26 mouse cellular contexts compared by ENCODE assay signal in genomic region chr8:116543366-116543765, GRCm38 (mm10). TPM values are rescaled to one million over a fixed set of nuclear protein-coding genes. Genes with fewer than 3 reads are reported as not detected.
DNase-seq lines count a peak whose midpoint lies in the region; ATAC-seq and TF ChIP-seq lines count a peak whose summit lies in the region.
"Had no signal": no experiment of that assay in that cellular context is flagged by ENCODE, and none has a peak within 500 bp of the region (broad histone marks: within the 10 kb centered on the region; RNA-seq: fewer than 3 reads in every experiment).

No protein-coding gene starts in this region.

- 82% methylated on average over 1 of the region's 1 CpGs for WGBS in cerebellum, adult 2 months
- 56% methylated on average over 1 of the region's 1 CpGs for WGBS in heart, adult 2 months
- WGBS in liver, embryonic 11.5 days, result 66% methylated on average over 1 of the region's 1 CpGs

- no peak for TF ChIP-seq POLR2A in cerebellum, adult 2 months (IDR thresholded peaks at IDR 0.05; ENCODE audit: borderline replicate concordance, insufficient read depth, low read length)
- no peak for TF ChIP-seq POLR2A in heart, adult 2 months (IDR thresholded peaks at IDR 0.05; ENCODE audit: insufficient read depth, low read depth, low read length)

- no peak for TF ChIP-seq CTCF in cerebellum, adult 2 months (IDR thresholded peaks at IDR 0.05; ENCODE audit: borderline replicate concordance, insufficient read depth, low read depth, low read length)
- TF ChIP-seq CTCF in heart, adult 2 months (IDR thresholded peaks at IDR 0.05), result no peak

- H3K9ac ChIP-seq in heart, adult 2 months (ENCODE audit: low read depth, low read length), result no peak overlapping the region
- no peak overlapping the region for H3K9ac ChIP-seq in liver, embryonic 11.5 days (ENCODE audit: low read depth, low read length)
- H3K9ac ChIP-seq: embryonic facial prominence, embryonic 13.5 days; embryonic facial prominence, embryonic 15.5 days; forebrain, embryonic 12.5 days had no signal

- intact Hi-C loops in heart, adult 2 months (cut with DNase I), result loop anchor here (10.0 kb wide), 1 partner anchor 211 kb away; no protein-coding TSS in a partner anchor
- intact Hi-C loops in heart, postnatal 10 days (cut with DNase I), result loop anchor here (2.0 kb wide), 1 partner anchor 35 kb away; no protein-coding TSS in a partner anchor

- peak overlapping the region; percentile 91 for H3K27ac ChIP-seq in cerebellum, adult 2 months (ENCODE audit: insufficient read depth, low read length)
- H3K27ac ChIP-seq in heart, adult 2 months, result peak overlapping the region; percentile 23
- H3K27ac ChIP-seq in liver, embryonic 11.5 days (ENCODE audit: low read depth, low read length), result no peak overlapping the region
- H3K27ac ChIP-seq: embryonic facial prominence, embryonic 13.5 days; embryonic facial prominence, embryonic 15.5 days; forebrain, embryonic 10.5 days; forebrain, embryonic 12.5 days had no signal

- H3K9me3 ChIP-seq in liver, embryonic 11.5 days (ENCODE audit: control insufficient read depth, low read length), result no peaks in the 10 kb centered on the region
- H3K9me3 ChIP-seq: embryonic facial prominence, embryonic 13.5 days; embryonic facial prominence, embryonic 15.5 days; forebrain, embryonic 10.5 days; forebrain, embryonic 12.5 days had no signal

- H3K4me3 ChIP-seq in cerebellum, adult 2 months (replicated peaks; ENCODE audit: insufficient read depth, low read depth, low read length), result no peak overlapping the region
- H3K4me3 ChIP-seq in heart, adult 2 months, result no peak overlapping the region
- H3K4me3 ChIP-seq in liver, embryonic 11.5 days (ENCODE audit: low read depth, low read length), result no peak overlapping the region
- H3K4me3 ChIP-seq: embryonic facial prominence, embryonic 13.5 days; embryonic facial prominence, embryonic 15.5 days; erythroblast, embryonic 14.5 days; forebrain, embryonic 10.5 days; forebrain, embryonic 12.5 days had no signal

- no peaks in the 10 kb centered on the region for H3K36me3 ChIP-seq in heart, adult 2 months (ENCODE audit: control insufficient read depth, insufficient read depth, low read length)
- no peaks in the 10 kb centered on the region for H3K36me3 ChIP-seq in liver, embryonic 11.5 days (ENCODE audit: control insufficient read depth, insufficient read depth, low read length)
- H3K36me3 ChIP-seq: embryonic facial prominence, embryonic 13.5 days; embryonic facial prominence, embryonic 15.5 days; forebrain, embryonic 10.5 days; forebrain, embryonic 12.5 days; G1E had no signal

- no peak overlapping the region for H3K4me2 ChIP-seq in liver, embryonic 11.5 days
- H3K4me2 ChIP-seq: embryonic facial prominence, embryonic 13.5 days; embryonic facial prominence, embryonic 15.5 days; forebrain, embryonic 12.5 days had no signal

- DNase-seq in cerebellum, adult 2 months, result no peak
- no peak for DNase-seq in cerebellum, postnatal 25 days
- no peak for DNase-seq in heart, adult 2 months
- no peak for DNase-seq in heart, postnatal 10 days
- DNase-seq in liver, embryonic 11.5 days (ENCODE audit: low spot score), result no peak
- no peak for DNase-seq in kidney, postnatal 36 days
- DNase-seq: adrenal gland, adult 8-10 months; adrenal gland, postnatal 36 days; B cell, adult 2 months; embryo, embryonic 11 days had no signal

- no peak for TF ChIP-seq EP300 in heart, adult 2 months (IDR thresholded peaks at IDR 0.05; ENCODE audit: insufficient read depth, low read depth, low read length)

- peak; percentile 58 for ATAC-seq in megakaryocyte, adult 5-6 weeks (ENCODE audit: poor library complexity, severe bottlenecking)
- ATAC-seq in liver, embryonic 11.5 days (replicated peaks; ENCODE audit: low FRiP score), result no peak
- ATAC-seq: activated CD4-positive, CD25-positive, alpha-beta regulatory T cell, adult 4 months; CD4-positive, CD25-positive, alpha-beta regulatory T cell, adult 4 months; forebrain, embryonic 14.5 days; forebrain, embryonic 16.5 days; Patski had no signal

- H3K79me2 ChIP-seq in heart, adult 2 months (replicated peaks; ENCODE audit: control insufficient read depth, insufficient read depth, low read length), result no peaks in the 10 kb centered on the region

- H3K4me1 ChIP-seq in cerebellum, adult 2 months (ENCODE audit: control insufficient read depth, insufficient read depth, low read length), result peaks cover 15% of the 10 kb centered on the region; the same call in 1 of the 2 replicates
- H3K4me1 ChIP-seq in heart, adult 2 months (ENCODE audit: control insufficient read depth, insufficient read depth, low read length), result no peaks in the 10 kb centered on the region; the same call in 1 of the 2 replicates
- H3K4me1 ChIP-seq in liver, embryonic 11.5 days (replicated peaks; ENCODE audit: control insufficient read depth, insufficient read depth, low read length), result no peaks in the 10 kb centered on the region
- H3K4me1 ChIP-seq: embryonic facial prominence, embryonic 13.5 days; embryonic facial prominence, embryonic 15.5 days; forebrain, embryonic 12.5 days had no signal

- H3K27me3 ChIP-seq in cerebellum, adult 2 months (ENCODE audit: control insufficient read depth, insufficient read depth, low read length), result no peaks in the 10 kb centered on the region
- H3K27me3 ChIP-seq in heart, adult 2 months (ENCODE audit: control insufficient read depth, insufficient read depth, low read length), result no peaks in the 10 kb centered on the region
- no peaks in the 10 kb centered on the region for H3K27me3 ChIP-seq in liver, embryonic 11.5 days (replicated peaks; ENCODE audit: control insufficient read depth, insufficient read depth, low read length)
- H3K27me3 ChIP-seq: CH12.LX; embryonic facial prominence, embryonic 13.5 days; embryonic facial prominence, embryonic 15.5 days; forebrain, embryonic 12.5 days had no signal

RNA-seq across cellular contexts. Expression of gene Dynlrb2, which starts 38.6 kb away (rescaled TPM):
- polyA plus RNA-seq in cerebellum, adult 2 months (2012; rRNA removed), result 5.5 and 9.3 TPM in 2 replicates
- total RNA-seq in heart, adult 2 months (2021), result not detected
- 5.4 TPM in 1 of 2 replicates, not detected in the other for polyA plus RNA-seq in heart, adult 2 months (2012; rRNA removed)
- not detected for total RNA-seq in heart, postnatal 10 days (2021)
- total RNA-seq in megakaryocyte, adult 5-6 weeks (2015), result not detected in 2 replicates
- total RNA-seq in megakaryocyte, adult 5-6 weeks (2017), result not detected in 2 replicates
- not detected in 2 replicates for polyA plus RNA-seq in liver, embryonic 11.5 days (2014; fragmentation: Nextera tagmentation; extraction: Ambion mirVana)
- total RNA-seq: adrenal gland, adult 18-20 months; adrenal gland, postnatal 14 days; adrenal gland, postnatal 36 days; CH12.LX; G1E had no signal
- polyA plus RNA-seq: activated CD4-positive, CD25-positive, alpha-beta regulatory T cell, adult 4 months; CD4-positive, CD25-positive, alpha-beta regulatory T cell, adult 4 months; embryonic facial prominence, embryonic 11.5 days; embryonic facial prominence, embryonic 13.5 days; erythroblast, embryonic 14.5 days; G1E had no signal
